Mouse (Mus musculus): ENCODE data around the gene March10. TPM values are rescaled to one million over a fixed set of nuclear protein-coding genes. Genes with fewer than 3 reads are reported as not detected.

The March10 gene
- total RNA-seq, 2 experiments from 2014 or later: not detected

- no peak for DNase-seq
- intact Hi-C loops (cut with DNase I; ENCODE audit: low total_unique reads): loop anchor here (2.0 kb wide), 1 partner anchor 229 kb away; no protein-coding TSS in a partner anchor
Observed at GRCm38 (mm10) chr11:105363598-105364385, 92.7 kb downstream of the March10 start.

- peak; percentile 85 for DNase-seq
- intact Hi-C loops (cut with DNase I; ENCODE audit: low total_unique reads): loop anchor here (2.0 kb wide), 1 partner anchor 230 kb away; no protein-coding TSS in a partner anchor
Observed at GRCm38 (mm10) chr11:105362946-105363597, 93.5 kb downstream of the March10 start.

- DNase-seq: no peak
- intact Hi-C loops (cut with DNase I; ENCODE audit: low total_unique reads): loop anchor here (2.0 kb wide), 1 partner anchor 231 kb away; no protein-coding TSS in a partner anchor
Observed at GRCm38 (mm10) chr11:105362041-105362765, 94.3 kb downstream of the March10 start.

GRCm38 (mm10) chr11:105356301-105356700 is 100.2 kb downstream of the March10 start:
- intact Hi-C loops (cut with DNase I; ENCODE audit: low total_unique reads): no loop called here
- DNase-seq: no peak

GRCm38 (mm10) chr11:105353891-105354280 is 102.6 kb downstream of the March10 start:
- intact Hi-C loops (cut with DNase I; ENCODE audit: low total_unique reads): no loop called here
- no peak for DNase-seq

GRCm38 (mm10) chr11:105352954-105353890 is 103.3 kb downstream of the March10 start:
- DNase-seq: peak; percentile 92
- intact Hi-C loops (cut with DNase I; ENCODE audit: low total_unique reads): no loop called here

- intact Hi-C loops (cut with DNase I; ENCODE audit: low total_unique reads): no loop called here
- no peak for DNase-seq
Observed at GRCm38 (mm10) chr11:105352152-105352551, 104.4 kb downstream of the March10 start.

GRCm38 (mm10) chr11:105350643-105351042 is 105.9 kb downstream of the March10 start:
- intact Hi-C loops (cut with DNase I; ENCODE audit: low total_unique reads): no loop called here
- DNase-seq: no peak

GRCm38 (mm10) chr11:105349780-105350324 is 106.7 kb downstream of the March10 start:
- DNase-seq: no peak
- intact Hi-C loops (cut with DNase I; ENCODE audit: low total_unique reads): loop anchor here (5.0 kb wide), 3 partner anchors 83 to 562 kb away; no protein-coding TSS in a partner anchor

GRCm38 (mm10) chr11:105348495-105348982 is 108.0 kb downstream of the March10 start:
- intact Hi-C loops (cut with DNase I; ENCODE audit: low total_unique reads): loop anchor here (5.0 kb wide), 3 partner anchors 81 to 564 kb away; no protein-coding TSS in a partner anchor
- DNase-seq: no peak

- DNase-seq: peak; percentile 87
- intact Hi-C loops (cut with DNase I; ENCODE audit: low total_unique reads): loop anchor here (5.0 kb wide), 3 partner anchors 80 to 565 kb away; no protein-coding TSS in a partner anchor
Observed at GRCm38 (mm10) chr11:105347162-105348161, 109.1 kb downstream of the March10 start.

GRCm38 (mm10) chr11:105345284-105345683 is 111.3 kb downstream of the March10 start:
- DNase-seq: no peak
- intact Hi-C loops (cut with DNase I; ENCODE audit: low total_unique reads): loop anchor here (5.0 kb wide), 3 partner anchors 78 to 567 kb away; no protein-coding TSS in a partner anchor

- intact Hi-C loops (cut with DNase I; ENCODE audit: low total_unique reads): no loop called here
- DNase-seq: no peak
Observed at GRCm38 (mm10) chr11:105338596-105339390, 117.7 kb downstream of the March10 start.

GRCm38 (mm10) chr11:105333867-105334670 is 122.5 kb downstream of the March10 start:
- DNase-seq: no peak
- intact Hi-C loops (cut with DNase I; ENCODE audit: low total_unique reads): no loop called here

- intact Hi-C loops (cut with DNase I; ENCODE audit: low total_unique reads): no loop called here
Observed at GRCm38 (mm10) chr11:105332468-105332867, 124.1 kb downstream of the March10 start.

More at GRCm38 (mm10) chr11:105332468-105332867, 124.1 kb downstream of the March10 start:
- peak; percentile 59 for DNase-seq

Data from gastrocnemius, postnatal 14 days (tissue).